Mouse (Mus musculus): Measurements from ENCODE around the gene Stxbp5l. TPM values are rescaled to one million over a fixed set of nuclear protein-coding genes. Genes with fewer than 3 reads are reported as not detected.
A peak's percentile ranks its signal among the peaks of the same experiment; 100 is the strongest.

Gene Stxbp5l
- total and polyA plus RNA-seq, 2 experiments from 2014 or later = 10.0 to 14.6 TPM

GRCm38 (mm10) chr16:37109285-37109684, 275.5 kb downstream of the Stxbp5l start:
- peak; percentile 89 for TF ChIP-seq CTCF (IDR thresholded peaks at IDR 0.05; ENCODE audit: low read depth)
- WGBS = 32% methylated on average over 3 of the region's 3 CpGs
- peak; percentile 97 for ATAC-seq
- no peak overlapping the region for H3K4me3 ChIP-seq (ENCODE audit: low read depth, low read length)
- no peaks in the 10 kb centered on the region for H3K4me1 ChIP-seq (ENCODE audit: insufficient read depth)
- H3K27me3 ChIP-seq (ENCODE audit: insufficient read depth, low read length) = no peaks in the 10 kb centered on the region
- H3K9me3 ChIP-seq (ENCODE audit: low read length) = no peaks in the 10 kb centered on the region
- H3K4me2 ChIP-seq (ENCODE audit: low read depth) = no peak overlapping the region
- H3K9ac ChIP-seq = no peak overlapping the region
- DNase-seq = peak; percentile 82
- H3K36me3 ChIP-seq (ENCODE audit: insufficient read depth) = no peaks in the 10 kb centered on the region
- H3K27ac ChIP-seq (ENCODE audit: low read depth, low read length) = no peak overlapping the region

DNA sequence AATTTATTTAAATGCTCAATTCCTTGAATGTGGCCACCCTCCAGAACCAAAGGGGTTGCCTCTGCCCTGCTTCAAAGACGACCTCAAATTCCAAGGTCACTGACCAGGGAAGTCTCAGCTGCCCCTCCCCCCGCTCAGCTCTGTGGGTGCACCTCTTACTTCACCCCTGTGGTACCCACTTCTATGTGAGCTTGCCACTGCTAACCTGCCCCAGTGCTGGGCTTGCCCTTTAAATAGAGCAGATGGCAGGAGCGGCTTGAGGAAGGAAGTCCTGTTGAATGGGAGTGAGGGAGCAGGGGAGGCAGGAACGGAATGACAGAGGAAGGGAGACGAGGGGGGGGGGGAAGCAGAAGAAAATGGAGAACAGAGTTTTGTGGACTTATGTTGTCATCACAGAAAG, 276.0 kb downstream of the Stxbp5l start:
- 33% methylated on average over 5 of the region's 5 CpGs for WGBS
- Histone ChIP-seq H3K27me3 (ENCODE audit: insufficient read depth, low read length) (no peaks in the 10 kb centered on the region), H3K4me1 (ENCODE audit: insufficient read depth) (no peaks in the 10 kb centered on the region), H3K27ac (ENCODE audit: low read depth, low read length) (no peak overlapping the region), H3K9me3 (ENCODE audit: low read length) (no peaks in the 10 kb centered on the region), H3K4me2 (ENCODE audit: low read depth) (no peak overlapping the region), H3K9ac (no peak overlapping the region), H3K4me3 (ENCODE audit: low read depth, low read length) (no peak overlapping the region), H3K36me3 (ENCODE audit: insufficient read depth) (no peaks in the 10 kb centered on the region)
- TF ChIP-seq CTCF (IDR thresholded peaks at IDR 0.05; ENCODE audit: low read depth) = no peak
- DNase-seq (no peak), ATAC-seq (no peak)

- DNase-seq (no peak), ATAC-seq (no peak)
- no peak overlapping the region for H3K9ac ChIP-seq
- TF ChIP-seq CTCF (IDR thresholded peaks at IDR 0.05; ENCODE audit: low read depth) = no peak
- H3K27me3 ChIP-seq (ENCODE audit: insufficient read depth, low read length) = no peaks in the 10 kb centered on the region
- peaks cover 6% of the 10 kb centered on the region; the same call in 1 of the 2 replicates for H3K36me3 ChIP-seq (ENCODE audit: insufficient read depth)
- no peaks in the 10 kb centered on the region for H3K9me3 ChIP-seq (ENCODE audit: low read length)
- no peak overlapping the region for H3K27ac ChIP-seq (ENCODE audit: low read depth, low read length)
- no peaks in the 10 kb centered on the region for H3K4me1 ChIP-seq (ENCODE audit: insufficient read depth)
- no peak overlapping the region for H3K4me2 ChIP-seq (ENCODE audit: low read depth)
- no peak overlapping the region for H3K4me3 ChIP-seq (ENCODE audit: low read depth, low read length)
- 59% methylated on average over 4 of the region's 4 CpGs for WGBS
These were observed 290.5 kb downstream of the Stxbp5l start for GRCm38 (mm10) chr16:37094169-37094833.

- no peaks in the 10 kb centered on the region for H3K9me3 ChIP-seq (ENCODE audit: low read length)
- WGBS = 61% methylated on average over 1 of the region's 1 CpGs
- H3K9ac ChIP-seq = no peak overlapping the region
- no peak overlapping the region for H3K4me3 ChIP-seq (ENCODE audit: low read depth, low read length)
- H3K27ac ChIP-seq (ENCODE audit: low read depth, low read length) = no peak overlapping the region
- no peak for TF ChIP-seq CTCF (IDR thresholded peaks at IDR 0.05; ENCODE audit: low read depth)
- ATAC-seq (no peak), DNase-seq (no peak)
- H3K4me2 ChIP-seq (ENCODE audit: low read depth) = no peak overlapping the region
- H3K27me3 ChIP-seq (ENCODE audit: insufficient read depth, low read length) = no peaks in the 10 kb centered on the region
- H3K4me1 ChIP-seq (ENCODE audit: insufficient read depth) = no peaks in the 10 kb centered on the region
- peaks cover 10% of the 10 kb centered on the region for H3K36me3 ChIP-seq (ENCODE audit: insufficient read depth)
These were observed 295.1 kb downstream of the Stxbp5l start for GRCm38 (mm10) chr16:37089648-37090047.

DNA sequence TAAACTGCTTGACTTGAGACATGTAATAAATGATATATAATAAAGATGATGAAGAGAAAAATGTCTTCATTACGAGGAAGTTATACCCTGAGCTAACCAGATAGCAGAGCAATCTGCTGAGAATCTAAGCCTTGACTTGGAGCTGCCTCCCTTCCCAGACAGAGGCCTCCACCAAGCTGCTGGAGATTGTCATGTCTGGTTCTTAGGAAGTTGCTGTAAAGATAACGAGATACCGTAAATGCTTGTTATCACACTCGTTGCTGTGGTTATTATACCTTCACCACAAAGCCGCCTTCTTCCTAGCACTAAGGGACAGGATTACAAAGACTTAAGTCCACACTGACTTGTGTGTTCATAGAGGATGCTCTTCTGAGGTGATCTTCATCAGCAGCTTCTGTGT, 312.4 kb downstream of the Stxbp5l start:
- no peak for TF ChIP-seq CTCF (IDR thresholded peaks at IDR 0.05; ENCODE audit: low read depth)

More for the DNA sequence above, 312.4 kb downstream of the Stxbp5l start:
- H3K4me3 ChIP-seq (ENCODE audit: low read depth, low read length) = no peak overlapping the region
- no peak overlapping the region for H3K27ac ChIP-seq (ENCODE audit: low read depth, low read length)
- H3K36me3 ChIP-seq (ENCODE audit: insufficient read depth) = no peaks in the 10 kb centered on the region
- ATAC-seq (no peak), DNase-seq (no peak)
- no peaks in the 10 kb centered on the region for H3K9me3 ChIP-seq (ENCODE audit: low read length)
- 81% methylated on average over 5 of the region's 5 CpGs for WGBS
- H3K27me3 ChIP-seq (ENCODE audit: insufficient read depth, low read length) = no peaks in the 10 kb centered on the region
- H3K4me2 ChIP-seq (ENCODE audit: low read depth) = no peak overlapping the region
- H3K9ac ChIP-seq = no peak overlapping the region
- no peaks in the 10 kb centered on the region for H3K4me1 ChIP-seq (ENCODE audit: insufficient read depth)

Other genes starting within 250 kb of the Stxbp5l start
- gene Gtf2e1, start 154.8 kb upstream of the Stxbp5l start, total RNA-seq (2014; rRNA removed) = 32.7 and 34.2 TPM in 2 replicates
- gene Gtf2e1, start 154.8 kb upstream of the Stxbp5l start, polyA plus RNA-seq (2015; fragmentation: Nextera tagmentation; extraction: Ambion mirVana) = 24.5 and 25.2 TPM in 2 replicates
- gene Rabl3, start 154.9 kb upstream of the Stxbp5l start, total RNA-seq (2014; rRNA removed) = 4.7 and 8.2 TPM in 2 replicates
- gene Rabl3, start 154.9 kb upstream of the Stxbp5l start, polyA plus RNA-seq (2015; fragmentation: Nextera tagmentation; extraction: Ambion mirVana) = 9.9 and 12.4 TPM in 2 replicates
- not detected in 2 replicates for gene Hgd, start 195.2 kb upstream of the Stxbp5l start, total RNA-seq (2014; rRNA removed)
- gene Hgd, start 195.2 kb upstream of the Stxbp5l start, polyA plus RNA-seq (2015; fragmentation: Nextera tagmentation; extraction: Ambion mirVana) = 0.44 TPM in 1 of 2 replicates, not detected in the other